Mouse (Mus musculus) right cerebral cortex, postnatal 25 days (tissue): ENCODE measurements around the gene Rbfox3.

Experiments used
- DNase-seq: peaks from one replicate; pipeline ENCODE4 v3.0.0; 2022

The Rbfox3 gene

GRCm38 (mm10) chr11:118493458-118493857 lies 417.9 kb downstream of the Rbfox3 start:
- no peak for DNase-seq

DNA sequence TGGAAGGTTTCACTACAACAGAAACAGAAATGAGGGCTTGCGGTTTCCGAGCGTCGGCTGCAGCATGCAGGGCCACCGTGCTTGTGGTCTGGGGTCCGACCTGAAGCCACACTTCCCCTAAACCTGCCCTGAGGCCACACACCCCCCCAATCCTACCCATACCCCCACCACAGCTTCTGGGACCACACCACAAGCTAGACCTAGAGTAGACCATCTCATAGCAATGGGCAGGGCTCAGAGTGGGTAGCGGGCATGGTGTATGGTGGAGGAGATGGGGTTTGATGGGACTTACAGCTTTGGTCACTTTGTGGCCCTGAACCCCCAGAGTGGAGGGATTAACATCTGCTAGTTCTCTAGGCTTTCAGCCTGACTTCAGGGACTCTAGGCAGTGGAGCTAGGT lies 420.2 kb downstream of the Rbfox3 start:
- no peak for DNase-seq

DNA sequence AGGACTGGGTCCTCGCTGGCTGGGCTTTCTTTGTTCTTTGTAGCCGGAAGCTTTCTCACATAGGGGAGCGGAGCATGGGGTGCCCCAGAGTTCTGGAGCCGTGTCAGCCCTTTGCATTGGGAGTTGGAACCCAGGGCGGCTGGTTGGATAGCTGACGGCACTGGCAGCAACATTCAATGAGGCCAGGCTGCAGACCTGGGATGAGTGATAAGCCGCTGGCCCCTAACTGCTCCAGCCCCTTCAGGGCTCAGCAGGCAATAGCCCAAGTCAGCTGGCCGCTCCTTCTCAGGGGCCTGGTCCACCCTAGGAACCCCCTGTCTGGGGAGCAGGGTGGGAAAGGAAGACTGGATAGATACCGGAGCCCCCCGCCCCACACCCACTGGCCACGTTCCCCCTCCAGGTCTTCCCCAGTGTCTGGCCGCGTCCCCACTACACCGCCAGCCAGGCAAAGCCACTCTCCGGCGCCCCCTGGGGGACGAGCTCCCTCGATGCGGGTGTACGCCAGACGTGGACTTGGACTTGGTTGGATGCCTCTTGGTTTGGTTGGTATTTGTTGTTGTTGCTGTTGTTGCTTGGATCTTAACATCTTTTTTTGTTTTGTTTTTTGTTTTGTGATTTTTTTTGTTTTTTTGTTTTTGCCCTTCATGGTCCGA lies 420.7 kb downstream of the Rbfox3 start:
- peak; percentile 58 for DNase-seq

GRCm38 (mm10) chr11:118488907-118489270 lies 422.5 kb downstream of the Rbfox3 start:
- DNase-seq = no peak

DNA sequence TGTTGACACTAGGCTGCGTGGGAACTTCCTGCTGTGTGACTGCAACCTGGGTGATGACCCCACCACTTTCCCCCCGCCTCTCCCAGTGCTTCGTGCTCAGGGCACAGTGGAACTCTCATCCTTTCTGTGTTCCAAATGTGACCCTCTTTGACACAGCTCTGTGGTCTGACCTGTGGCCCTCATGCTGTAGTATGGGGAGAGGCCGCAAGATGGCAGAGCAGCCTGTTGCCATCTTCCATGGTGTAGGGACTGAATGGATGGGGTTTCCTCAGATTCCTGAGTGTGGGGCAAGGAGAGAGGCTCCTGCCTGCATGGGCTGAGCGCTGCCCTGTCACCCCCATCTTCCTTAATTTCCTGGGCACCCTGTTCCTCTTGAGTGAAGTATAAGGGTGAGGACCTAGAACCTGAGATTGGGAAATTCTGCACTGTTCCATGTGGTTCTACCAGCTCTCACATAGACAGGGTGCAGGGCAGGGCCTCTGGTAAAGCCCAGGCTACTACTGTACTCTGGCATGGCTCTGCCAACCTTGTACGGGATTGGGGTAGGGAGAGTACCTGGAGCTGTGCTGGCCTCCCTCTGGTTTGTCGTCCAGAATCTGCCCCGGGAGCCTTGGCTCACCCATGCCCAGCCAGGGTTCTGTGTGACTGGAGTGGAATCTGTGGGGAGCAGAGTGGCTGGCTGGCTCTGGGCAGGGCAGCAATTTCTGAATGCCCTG lies 423.0 kb downstream of the Rbfox3 start:
- no peak for DNase-seq

DNA sequence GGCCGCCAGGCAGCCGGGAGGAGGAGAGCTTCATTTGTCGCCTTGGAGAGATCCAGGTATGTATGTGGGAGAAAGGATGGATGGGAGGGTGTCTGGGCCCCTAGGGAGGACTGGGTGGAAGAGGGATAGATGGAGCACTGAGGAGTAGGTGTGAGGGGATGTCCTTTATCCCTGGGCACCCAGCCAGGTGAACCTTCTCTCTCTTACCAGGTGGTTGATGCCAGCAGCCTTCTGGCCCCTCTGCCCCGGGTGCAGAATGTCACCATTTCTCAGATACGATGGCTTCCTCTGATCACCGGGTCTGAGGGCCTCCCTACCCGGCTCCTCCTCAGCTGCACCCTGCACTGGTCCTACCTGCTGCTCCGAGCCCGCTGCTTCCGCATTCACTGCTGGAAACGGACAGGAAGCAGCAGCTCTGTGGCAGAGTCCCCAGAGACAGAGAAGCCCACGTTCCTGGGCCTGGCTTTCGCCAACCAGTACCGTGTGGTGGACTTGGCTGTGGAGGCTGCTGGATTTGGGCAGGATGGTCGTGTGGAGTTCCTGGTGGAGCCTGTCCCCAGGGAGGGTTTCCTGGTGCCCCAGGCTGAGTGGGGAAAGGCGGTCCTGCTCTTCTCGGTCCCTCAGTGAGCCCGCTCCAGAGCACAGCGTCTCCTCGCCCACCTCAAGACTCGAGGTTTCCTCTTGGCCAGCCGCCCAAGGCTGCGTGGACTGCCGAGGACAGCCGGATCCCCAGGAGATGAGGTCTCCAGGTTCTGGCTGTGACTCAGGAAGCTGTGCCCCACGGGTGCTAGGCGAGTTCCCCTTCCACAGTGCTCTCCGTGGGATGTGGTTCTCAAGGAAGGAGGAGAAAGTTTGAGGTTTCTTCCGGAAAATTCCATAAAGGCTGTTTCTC lies 424.3 kb downstream of the Rbfox3 start:
- DNase-seq = no peak

GRCm38 (mm10) chr11:118486281-118486680 lies 425.1 kb downstream of the Rbfox3 start:
- DNase-seq = no peak

- DNase-seq = no peak
Measured at GRCm38 (mm10) chr11:118485780-118486179, 425.6 kb downstream of the Rbfox3 start.

- no peak for DNase-seq
Measured at GRCm38 (mm10) chr11:118485338-118485737, 426.1 kb downstream of the Rbfox3 start.

DNA sequence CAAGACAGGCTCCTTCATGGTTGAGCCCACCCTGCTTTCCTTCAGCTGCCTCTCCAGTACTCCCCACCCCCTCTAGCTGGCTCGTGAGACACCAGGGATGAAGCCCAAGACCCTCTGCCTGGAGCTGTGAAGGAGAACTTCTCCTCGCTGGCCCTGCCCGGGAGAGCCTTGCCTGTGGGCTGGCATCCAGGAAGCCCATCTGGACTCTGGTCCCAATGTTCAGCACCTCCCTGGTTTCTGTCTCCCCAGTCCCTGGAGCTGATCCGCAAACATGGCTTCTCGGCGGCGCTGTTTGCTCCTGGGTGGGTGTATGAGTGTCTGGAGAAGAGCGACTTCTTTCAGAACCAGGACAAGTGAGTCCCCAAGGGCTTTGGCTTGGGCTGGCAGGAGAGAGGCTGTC lies 427.2 kb downstream of the Rbfox3 start:
- no peak for DNase-seq

DNA sequence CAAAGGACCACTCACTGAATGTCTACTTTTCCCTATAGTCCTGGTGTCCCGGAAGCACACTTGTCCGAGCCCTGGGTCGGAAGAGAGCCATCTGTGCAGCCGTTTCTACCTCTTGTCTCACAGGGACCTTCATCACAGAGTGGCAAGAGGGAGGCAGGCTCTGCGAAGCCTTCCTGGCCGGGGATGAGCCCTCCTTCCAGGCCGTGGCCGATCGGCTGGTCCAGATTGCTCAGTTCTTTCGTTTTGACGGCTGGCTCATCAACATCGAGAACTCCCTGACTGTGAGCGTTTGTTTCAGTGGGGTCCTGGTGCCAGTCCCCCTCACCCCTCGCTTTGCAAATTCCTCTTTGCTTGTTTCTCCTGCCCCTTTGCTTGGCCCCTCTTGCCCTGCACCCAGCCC lies 429.6 kb downstream of the Rbfox3 start:
- no peak for DNase-seq

DNA sequence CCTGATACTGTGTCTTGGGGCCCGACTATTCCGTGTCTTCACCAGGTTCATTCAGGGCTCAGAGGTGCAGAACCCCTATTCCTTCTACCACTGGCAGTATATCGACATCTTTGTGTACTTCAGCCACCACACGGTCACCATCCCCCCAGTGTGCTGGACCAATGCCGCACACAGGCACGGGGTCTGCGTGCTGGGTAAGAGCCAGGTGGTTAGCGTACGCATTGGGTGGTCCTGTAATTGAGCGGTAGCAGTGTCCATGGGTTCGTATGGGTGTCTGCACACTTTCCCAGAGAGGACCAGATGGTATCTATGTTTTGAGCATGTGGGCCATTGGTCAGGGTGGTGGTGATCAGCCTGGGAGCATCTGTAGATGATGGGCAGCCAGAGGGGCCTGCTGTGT lies 430.2 kb downstream of the Rbfox3 start:
- no peak for DNase-seq

DNA sequence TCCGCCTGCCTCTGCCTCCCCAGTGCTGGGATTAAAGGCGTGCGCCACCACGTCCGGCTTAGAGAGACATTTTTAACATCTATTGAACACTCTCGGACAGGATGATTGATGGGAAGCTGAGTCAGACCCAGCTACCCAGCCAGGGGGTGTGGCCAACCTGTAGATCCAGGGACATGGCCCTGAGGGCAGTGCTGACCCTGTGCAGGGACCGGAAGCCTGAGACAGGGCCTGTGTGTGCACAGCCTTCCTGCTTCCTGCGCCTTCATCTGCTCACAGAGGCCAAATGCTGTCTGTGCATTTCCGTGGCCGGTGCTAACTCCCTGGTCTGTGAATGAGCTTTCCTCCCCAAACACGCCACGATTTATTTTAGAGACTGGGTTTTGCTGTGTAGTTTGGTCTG lies 431.6 kb downstream of the Rbfox3 start:
- no peak for DNase-seq

DNA sequence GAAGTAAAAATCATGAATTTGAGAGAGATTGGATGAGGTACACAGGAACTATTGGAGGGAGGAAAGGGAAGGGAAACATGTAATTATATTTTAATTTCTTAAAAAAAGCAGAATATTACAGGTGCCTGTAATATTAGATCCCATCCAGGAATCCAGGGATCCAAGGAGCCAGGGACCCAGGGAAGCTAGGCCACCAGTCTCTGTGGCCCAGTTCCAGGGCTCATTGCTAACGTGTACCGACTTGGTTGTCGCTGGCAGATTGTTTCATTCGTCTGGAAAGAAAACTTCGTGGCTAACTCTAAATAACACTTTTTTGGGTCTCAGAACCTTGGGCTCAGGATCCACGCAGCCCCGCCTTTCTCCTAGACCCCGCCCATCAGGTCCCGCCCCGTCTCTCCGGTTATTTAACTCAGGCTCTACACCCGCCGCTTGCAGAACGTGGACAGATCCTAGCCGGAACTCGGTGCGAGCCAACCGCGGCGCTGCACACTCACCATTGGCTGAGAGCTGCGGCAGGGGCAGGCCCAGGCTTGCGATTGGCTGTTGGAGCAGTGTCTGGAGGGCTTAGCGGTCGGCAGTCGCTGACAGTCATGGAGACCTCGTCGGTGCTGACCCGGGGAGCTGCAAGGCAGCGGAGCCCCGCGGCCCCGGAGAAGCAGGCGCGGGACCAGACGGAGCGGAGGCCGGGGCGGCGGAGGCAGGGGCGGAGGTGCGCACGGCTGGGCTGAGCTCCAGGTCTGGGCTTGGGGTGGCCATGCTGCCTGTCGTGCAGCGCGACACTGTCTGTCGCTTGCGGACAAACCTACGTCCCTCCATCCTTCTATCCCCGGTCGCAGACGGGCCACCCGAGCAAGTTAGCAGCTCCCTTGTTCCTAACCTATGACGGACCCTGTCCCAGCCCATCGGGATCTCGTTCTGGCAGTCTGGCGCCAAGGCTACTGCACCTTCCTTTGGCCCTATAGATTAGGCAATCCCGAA lies 434.7 kb downstream of the Rbfox3 start, which contains the start of gene Engase:
Gene Engase (plus strand): TSS at position 434 of the 978 bp plus-strand sequence.
- DNase-seq = peak; percentile 97

DNA sequence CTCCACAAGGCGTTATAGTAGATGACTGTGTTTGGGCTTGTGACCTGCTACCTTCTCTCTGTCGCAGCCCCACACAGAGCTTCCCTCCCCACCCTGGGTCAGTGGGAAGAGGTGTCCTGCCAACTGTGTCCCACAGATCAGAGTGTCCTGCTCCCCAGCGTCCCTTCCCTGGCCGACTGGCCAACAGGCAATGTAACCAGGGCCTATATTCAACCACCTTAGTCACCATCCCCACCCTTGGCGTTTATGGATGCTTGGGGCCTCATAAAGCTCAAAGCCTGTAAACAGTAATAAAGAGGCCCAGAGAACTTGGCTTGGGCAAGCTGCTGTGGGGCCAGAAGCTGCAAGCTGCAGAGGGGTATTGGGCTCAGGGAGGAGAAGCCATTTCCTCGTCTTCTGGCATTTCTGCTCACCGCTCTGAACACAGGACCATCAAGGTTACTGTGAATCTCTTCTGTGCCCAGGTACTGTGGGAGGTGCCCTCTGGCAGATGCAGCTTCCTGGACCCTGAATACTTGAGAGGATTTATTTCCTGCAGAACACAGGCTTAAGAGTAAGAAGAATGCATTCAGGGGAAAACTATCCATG lies 435.8 kb downstream of the Rbfox3 start:
- no peak for DNase-seq

- DNase-seq = no peak
Measured at GRCm38 (mm10) chr11:118473842-118474500, 437.4 kb downstream of the Rbfox3 start.

GRCm38 (mm10) chr11:118473161-118473560 lies 438.2 kb downstream of the Rbfox3 start:
- no peak for DNase-seq

DNA sequence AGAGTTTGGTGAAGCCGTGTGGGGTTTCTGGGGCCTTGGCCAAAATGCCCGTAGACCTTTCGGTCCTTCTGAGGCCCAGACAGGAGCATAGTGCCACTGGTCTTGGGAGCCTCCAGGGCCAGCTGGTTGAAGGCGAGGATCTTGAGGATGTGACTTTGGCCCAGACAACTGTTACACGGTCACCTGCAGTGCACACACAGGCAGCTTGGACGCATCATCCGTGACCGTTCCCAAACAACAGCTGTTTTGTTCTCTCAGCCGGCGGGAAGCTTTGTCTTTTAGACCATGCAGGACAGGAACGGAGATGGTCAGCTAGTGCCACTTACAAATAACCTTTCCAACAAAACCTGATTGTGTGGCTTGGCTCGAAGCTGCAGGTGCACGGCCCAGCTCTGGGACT lies 439.7 kb downstream of the Rbfox3 start:
- no peak for DNase-seq

DNA sequence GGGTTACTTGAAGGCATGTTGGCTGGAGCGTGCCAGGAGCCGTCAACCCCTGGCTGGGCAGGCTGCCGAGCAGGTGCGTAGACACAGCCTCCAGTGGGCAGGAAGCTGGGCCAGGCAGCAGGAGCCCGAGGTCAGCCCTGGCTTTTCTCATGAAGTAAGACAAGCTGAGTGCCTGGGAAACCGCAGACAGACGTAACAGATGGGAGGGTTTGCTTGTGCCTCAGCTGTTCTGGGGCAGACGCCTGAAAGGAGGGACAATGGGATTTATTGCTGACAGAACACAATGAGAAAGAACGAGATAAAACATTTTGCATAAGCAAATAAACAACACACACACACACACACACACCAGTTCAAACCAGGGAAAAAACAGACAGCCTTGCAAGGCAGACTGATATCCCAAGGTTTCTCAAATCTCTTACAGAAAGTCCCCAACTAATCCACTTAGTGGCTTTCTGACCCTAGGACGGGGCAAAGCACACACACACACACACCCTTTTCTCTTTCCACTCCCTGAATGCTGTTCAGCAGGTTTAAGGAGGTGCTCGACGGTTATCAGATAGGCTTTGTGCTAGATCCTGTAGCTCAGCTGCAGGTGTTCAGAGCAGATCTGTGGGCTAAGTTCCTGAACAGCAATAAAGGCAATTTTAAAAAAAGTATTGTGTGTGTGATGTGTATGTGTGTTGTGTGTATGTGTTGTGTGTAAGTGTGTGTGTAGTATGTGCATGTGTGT lies 441.0 kb downstream of the Rbfox3 start:
- DNase-seq = no peak

- DNase-seq = no peak
Measured at GRCm38 (mm10) chr11:118469509-118470160, 441.8 kb downstream of the Rbfox3 start.
